Mouse (Mus musculus) heart, postnatal 4 days (tissue): ENCODE measurements at regions not wholly inside any gene's neighbourhood (a gene's known extent, or its start where the extent isn't known, plus 50 kb on each side); places are given as distances from the start of the nearest gene placed in this dataset.
A peak's percentile ranks its signal among the peaks of the same experiment; 100 is the strongest.

Source experiments
- DNase-seq: peaks from one replicate; pipeline ENCODE4 v3.0.0; 2021

DNA sequence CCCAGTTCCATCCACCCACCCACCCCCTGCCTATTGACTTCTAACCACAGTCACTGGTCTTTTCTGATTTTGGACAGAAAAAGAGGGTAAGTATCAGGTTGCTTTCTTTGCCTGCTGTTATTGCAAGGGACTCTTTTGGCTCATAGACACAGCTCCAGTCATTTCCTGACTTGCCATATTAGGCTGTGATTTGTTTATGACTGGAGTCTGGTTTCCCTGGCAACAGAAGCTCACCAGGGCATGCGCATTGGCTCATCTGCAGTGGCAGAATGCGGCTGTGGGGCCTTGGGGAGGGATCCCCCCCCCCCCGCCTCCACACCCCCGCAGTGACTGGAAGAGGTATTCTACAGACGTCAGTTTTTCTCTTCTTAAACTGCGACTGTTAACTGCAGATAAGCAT lies 65.9 kb downstream of the Cdr1 start:
- DNase-seq, result peak; percentile 21

DNA sequence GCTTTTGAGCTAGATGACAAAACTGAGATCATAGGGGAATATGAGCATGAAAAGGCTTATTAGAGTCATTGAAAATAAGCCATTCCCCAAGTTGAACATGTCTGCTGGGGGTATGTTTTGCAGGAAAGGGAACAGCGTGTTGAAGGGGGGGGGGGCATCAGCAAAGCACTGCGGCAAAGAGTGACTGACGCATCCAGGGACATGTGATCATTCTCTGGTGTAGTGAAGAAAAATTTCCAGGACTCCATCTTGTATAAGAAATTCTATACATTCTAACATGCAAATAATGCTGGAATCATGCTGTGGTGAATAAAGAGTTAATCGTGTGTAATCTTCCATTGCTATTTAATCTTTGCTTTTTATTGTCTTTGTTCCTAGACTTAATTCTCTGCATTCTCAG lies 68.0 kb downstream of the Cdr1 start:
- DNase-seq, result no peak

DNA sequence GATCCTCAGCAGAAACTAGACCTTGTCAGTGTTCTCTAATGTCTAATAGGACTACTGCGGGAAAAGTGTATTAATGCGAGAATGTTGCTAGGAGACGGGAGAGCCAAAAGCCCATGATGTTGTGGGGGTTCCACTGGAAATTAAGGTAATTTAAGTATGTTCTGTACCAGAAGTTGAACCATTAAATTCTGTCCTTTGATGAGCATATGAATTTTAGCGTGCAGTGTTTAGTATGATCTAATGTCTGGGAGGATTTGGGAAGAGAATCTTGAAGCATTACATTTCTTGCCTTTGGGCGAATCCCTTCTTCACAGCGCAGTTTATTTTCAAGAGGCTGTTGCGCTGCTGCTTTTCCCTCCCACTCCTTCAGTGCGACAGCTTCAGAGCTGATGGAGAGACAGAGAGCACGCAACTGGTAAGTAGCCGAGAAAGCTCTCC lies 69.3 kb downstream of the Cdr1 start:
- DNase-seq, result no peak
